Mouse (Mus musculus): ENCODE data around the gene Atxn7l2.
A peak's percentile ranks its signal among the peaks of the same experiment; 100 is the strongest.

Gene Atxn7l2

DNA sequence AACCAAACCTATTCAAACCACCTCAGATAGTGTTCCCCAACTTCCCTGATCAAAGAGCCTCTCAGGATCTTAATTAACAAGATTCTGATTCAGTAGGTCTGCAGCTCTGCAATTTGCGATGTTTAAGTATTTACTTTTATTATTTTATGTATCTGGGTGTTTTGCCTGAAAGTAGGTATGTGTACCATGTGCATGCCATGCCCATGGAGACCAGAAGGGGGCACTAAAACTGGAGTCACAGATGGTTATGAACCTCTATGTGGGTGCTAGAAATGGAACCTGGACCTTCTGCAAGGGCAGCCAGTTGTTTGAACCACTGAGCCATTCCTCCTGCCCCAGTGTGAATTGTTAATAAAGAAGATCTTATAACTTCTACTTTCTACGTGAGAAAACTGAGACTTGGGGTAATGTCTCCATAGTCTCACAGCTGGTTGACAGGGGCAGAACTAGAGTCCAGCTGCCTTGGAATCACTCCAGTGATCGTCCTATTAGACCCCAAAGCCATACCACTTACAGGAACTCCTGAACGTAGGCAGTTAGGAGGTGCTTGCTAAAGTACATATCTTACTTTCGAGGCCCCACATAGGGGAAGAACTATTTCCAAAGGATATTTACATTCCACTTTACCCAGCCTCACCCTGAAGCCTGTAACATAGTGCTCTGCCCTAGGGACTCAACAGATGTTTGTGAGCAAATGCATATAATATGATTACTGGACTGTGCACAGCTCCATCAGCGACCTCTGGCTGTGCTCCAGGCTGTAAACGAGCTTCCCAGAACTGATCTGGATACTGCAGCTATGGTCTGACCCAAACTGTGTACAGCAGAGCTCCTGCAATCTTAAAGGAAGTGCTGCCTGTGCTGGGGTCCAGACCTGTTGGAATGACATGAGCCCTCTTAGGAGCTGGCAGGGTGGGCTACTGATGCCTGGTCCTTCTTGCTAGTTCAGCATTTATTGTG, 31.7 kb downstream of the Atxn7l2 start:
- DNase-seq (ENCODE audit: low spot score), result no peak

DNA sequence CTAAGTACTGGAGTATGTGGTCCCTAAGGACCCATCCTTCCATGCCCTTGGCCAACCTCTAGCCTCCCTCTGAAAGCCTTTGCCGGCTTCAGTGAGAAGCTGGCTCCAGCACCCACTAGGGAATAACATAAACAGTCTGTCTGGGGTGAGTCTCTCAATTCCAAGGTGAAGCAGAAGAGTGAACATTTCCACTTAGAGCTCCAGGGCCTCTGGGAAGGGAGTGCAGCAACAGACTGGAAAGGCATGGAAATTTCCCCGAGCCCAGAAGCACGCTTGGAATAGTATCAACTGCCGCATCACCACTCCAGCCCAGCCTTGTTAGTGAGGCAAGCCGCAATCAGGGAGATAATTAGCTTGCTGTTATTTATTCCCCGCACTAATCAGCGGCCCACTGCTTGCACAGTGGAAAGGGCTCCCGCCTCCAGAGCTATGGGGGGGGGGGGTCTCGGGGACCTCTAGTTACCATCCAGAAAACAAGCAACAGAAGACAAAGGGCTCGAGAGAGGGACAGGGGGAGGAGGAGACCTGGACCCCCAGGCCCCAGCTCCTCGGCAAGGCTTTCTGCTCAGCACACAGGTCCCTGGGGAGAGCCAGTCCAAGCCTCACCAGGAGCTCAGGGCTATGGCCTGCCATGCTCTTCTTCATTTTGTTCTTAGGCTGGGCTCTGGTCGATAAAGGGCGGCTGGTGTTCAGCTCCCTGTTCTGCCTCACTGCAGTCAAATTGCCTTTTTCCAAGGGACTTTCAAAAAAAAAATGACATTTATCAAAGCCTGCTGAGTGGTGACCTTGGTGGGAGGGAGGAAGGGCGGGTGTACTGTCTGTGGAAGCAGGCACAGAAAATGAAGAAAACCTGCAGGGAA, 35.8 kb downstream of the Atxn7l2 start:
- no peak for DNase-seq (ENCODE audit: low spot score)

DNA sequence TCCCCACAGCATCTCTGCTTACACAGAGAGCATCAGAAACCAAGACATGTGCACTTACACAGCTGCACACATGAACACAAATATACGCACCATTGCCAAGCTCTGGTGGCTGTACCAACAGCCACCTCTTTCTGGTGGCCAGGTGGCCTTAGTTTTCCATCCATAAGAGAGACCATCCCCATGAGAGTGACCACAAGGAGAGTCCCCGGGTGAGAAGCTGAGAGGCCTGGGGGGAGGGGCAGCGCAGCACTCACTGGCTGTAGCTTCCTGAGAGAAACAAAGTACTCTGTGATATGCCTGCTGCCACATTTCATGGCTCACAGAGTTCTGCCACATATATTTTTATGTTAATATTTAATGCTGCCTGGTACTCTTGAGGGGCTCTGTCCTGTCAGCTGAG, 41.5 kb downstream of the Atxn7l2 start:
- DNase-seq (ENCODE audit: low spot score), result no peak

DNA sequence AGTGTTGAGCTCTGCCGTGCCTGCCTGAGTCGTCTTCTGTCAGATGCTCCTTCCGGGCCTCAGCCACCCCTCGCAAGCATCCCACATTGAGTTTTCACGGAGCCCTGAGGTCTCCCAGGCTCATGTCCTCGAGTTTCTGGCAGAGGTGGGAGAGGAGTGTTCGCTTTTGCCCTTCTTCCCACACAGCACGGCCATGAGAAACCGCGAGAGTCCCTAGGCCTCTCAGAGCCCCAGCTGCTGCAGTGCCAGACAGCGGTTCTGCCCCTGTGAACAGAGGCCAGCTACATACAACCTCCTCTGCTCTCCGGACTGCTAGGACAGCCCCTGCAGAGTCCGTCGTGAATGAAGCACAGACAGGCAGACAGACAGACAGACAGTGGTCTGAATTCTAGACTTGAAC, 43.2 kb downstream of the Atxn7l2 start:
- no peak for DNase-seq (ENCODE audit: low spot score)

DNA sequence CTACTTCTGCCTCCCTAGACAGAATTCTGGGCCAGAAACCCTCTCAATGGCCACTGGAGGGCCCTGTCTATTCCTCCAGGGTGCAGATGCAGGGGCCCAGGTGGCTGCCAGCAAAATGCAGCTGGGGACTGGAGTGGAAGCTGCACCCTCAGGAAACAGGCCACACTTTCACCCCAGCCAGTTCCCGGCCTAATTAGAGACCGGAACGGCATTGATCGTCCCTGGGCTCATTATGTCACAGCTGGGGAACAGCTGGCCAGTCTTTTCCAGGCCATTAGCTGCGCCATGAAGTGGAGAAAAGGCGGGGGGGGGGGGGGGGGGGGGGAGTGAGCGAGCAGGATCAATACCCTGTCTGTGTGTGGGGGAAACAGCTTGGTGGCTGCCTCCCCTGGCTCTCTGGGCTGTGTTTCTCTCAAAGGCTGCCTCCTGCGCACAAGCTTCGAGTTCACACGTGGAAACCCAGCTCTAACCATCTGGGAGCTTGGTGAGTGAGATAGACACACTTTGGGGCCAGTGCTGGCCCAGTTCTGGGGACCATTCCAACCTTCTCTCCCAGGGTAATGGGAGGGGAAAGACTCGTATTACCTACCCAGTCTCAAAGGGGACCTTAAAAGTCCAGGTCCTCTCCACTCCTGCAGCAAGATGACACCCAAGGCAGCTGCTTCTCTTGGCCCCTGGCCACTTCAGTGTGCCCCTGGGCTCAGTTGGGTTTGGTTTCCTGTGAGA, 44.1 kb downstream of the Atxn7l2 start:
- DNase-seq (ENCODE audit: low spot score), result peak; percentile 66

DNA sequence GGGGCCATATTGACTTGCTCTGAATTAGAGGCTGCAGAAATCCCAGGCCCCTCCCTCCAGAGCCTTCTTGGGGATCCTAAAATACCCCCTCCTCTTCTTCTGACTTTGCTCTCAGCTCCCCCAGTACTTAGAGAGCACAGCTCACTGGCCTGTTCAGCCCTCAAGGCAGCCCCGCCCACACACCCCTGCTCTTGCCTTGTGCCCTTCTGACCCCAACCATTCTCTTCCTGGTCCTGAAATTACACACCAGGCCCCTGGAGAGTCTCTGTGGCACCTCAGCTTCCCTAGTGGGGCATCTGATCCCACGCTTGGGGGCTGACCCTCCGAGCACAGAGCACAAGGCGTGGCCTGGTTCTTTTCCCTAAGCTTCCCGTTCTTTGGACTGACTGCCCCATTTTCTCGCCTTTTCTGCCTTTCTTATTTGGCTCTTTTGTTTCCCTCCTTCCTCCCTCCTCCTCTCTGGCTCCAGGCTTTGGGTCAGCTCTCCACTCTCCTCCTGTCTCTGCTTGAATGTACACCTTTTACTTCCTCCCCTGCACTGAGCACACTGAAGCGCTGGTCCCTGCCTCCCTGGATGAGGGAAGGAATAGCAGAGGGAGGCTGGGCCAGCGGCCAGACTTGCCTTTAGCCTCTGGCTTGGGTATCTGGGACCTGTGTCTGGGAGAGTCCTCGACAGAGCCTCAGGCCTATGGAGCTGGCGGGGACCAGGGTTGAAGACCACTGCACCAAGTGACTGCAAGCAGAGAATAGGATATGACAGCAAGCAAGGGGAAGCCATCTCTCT, 45.0 kb downstream of the Atxn7l2 start:
- DNase-seq (ENCODE audit: low spot score), result no peak

DNA sequence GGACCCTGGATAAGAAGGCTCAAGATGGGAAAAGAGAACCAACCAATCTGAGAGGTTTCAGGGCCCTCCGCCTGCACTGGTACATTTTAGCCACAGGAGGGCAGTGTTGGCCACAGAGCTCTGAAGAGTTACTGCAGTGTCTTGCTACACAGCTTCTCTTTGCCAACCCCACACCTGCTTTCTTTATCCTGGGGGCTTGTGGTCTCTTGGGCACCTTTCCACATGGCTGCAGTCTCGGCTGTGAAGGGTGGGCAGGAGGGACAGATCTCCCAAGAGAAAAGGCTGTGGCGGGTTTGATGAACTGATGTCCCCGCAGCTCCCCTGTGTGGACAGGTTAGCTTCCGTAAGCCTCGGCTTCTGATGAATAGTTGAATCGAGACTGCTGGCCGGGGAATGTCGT, 45.9 kb downstream of the Atxn7l2 start:
- peak; percentile 85 for DNase-seq (ENCODE audit: low spot score)

DNA sequence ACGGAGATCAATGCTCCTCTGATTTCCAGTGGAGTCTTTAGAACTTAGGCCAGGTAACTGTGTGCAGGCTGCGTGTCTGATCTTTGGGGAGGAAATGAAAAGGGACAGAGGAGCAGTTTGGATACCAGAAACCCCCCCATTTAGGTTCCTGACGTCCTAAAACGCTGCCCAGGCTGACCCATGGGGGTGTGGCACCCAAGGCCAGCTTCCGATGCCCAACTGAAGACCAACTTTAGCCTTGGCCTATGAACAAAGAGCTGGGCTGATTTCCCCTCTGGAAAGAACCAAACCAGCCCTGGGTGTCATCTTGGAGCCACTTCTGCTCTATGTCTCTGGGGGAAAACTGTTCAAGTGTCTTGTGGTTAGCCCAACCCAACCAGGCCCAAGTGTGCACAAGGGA, 46.6 kb downstream of the Atxn7l2 start:
- DNase-seq (ENCODE audit: low spot score), result no peak

DNA sequence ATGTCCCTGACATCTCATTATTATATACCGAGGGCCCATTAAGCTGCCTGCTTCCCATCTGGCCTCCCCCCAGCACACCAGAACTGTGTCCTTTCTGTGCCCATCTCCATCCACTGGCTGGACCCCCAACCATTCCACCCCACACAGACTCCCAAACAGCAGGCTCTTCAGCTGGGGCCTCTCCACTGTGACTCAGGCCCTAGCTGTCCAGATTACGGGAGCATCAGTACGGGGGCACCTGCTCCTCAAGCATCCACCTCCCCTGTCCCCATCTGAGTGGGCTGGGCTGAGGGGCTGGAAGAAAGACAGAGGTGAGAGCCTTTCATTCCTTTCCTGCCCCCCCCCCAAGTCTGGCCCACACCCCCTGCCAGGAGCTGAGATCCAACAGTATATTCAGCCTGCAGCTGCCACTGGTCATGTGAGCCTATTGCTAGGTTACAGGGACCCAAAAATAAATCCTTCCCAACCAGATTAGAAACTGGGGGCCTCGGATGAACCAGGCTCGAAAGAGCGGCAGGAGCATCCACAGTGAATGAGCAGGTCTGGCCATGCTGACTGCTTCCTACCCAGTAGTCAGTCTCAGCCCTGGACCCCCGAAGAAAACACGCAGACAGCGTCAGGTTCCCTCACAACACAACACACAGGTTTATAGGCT, 52.2 kb downstream of the Atxn7l2 start:
- DNase-seq (ENCODE audit: low spot score), result no peak

DNA sequence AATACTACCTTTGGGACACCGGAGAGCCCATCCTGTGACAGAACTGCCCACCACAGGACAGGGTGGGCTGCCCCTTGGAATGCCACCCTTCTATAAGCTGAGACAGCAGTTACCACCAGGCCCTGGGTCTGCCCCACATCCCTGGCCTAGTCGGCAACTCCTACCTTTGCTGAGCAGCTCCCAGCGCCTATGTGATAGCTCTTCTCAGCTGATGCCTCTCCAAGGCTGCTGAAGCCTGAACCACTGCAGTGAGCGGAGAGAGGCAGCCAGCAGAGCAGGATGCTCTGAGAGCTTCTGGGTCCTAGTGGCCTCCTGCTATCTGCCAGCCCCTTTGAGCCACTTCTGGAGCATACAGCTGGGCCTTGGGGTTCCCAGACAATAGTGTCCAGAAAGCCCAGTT, 56.1 kb downstream of the Atxn7l2 start, which contains the start of gene Gpr61:
Gene Gpr61 (minus strand): TSS at position 227 of the 400 bp plus-strand sequence.
- no peak for DNase-seq (ENCODE audit: low spot score)

DNA sequence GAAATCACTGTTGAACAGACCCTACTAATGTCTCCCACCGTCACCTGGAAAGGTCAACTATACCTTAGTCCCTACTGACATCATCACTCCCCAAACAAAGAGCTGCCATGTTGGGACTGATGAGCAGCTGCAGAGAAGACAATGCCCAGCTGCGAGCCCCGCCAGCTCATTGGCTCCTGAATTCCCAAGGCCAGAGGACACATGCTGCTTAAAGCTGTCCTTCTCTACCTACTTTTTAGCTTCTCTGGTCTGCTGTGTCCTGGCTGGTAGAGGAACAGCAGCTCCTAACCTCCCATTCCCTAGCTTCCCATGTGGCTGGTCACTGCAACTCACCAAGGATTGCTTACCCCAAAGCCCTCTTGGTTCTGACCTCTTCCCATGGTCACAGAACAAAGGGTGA, 58.4 kb downstream of the Atxn7l2 start:
- no peak for DNase-seq (ENCODE audit: low spot score)

All from testis, postnatal 10 days (tissue).